Mouse (Mus musculus): ENCODE results near the gene St3gal5. TPM values are rescaled to one million over a fixed set of nuclear protein-coding genes. Genes with fewer than 3 reads are reported as not detected.

The St3gal5 gene
- polyA plus RNA-seq, 1 experiment from 2014 or later = 29.6 TPM

GRCm38 (mm10) chr6:72071281-72071870, 26.0 kb upstream of the St3gal5 start:
- WGBS = 61% methylated on average over 5 of the region's 5 CpGs
- Histone ChIP-seq H3K36me3 (no peaks in the 10 kb centered on the region), H3K9me3 (replicated peaks) (no peaks in the 10 kb centered on the region), H3K4me3 (replicated peaks) (no peak overlapping the region), H3K9ac (no peak overlapping the region), H3K27ac (replicated peaks) (no peak overlapping the region), H3K4me1 (no peaks in the 10 kb centered on the region), H3K27me3 (no peaks in the 10 kb centered on the region), H3K4me2 (replicated peaks) (no peak overlapping the region)
- no peak for ATAC-seq (ENCODE audit: insufficient number of reproducible peaks, low FRiP score, low TSS enrichment, low read depth)

GRCm38 (mm10) chr6:72073781-72074180, 23.6 kb upstream of the St3gal5 start:
- Histone ChIP-seq H3K9me3 (replicated peaks) (no peaks in the 10 kb centered on the region), H3K4me3 (replicated peaks) (no peak overlapping the region), H3K9ac (no peak overlapping the region), H3K4me2 (replicated peaks) (no peak overlapping the region), H3K4me1 (no peaks in the 10 kb centered on the region), H3K27ac (replicated peaks) (no peak overlapping the region), H3K36me3 (no peaks in the 10 kb centered on the region), H3K27me3 (no peaks in the 10 kb centered on the region)
- 88% methylated on average over 4 of the region's 4 CpGs for WGBS
- ATAC-seq (ENCODE audit: insufficient number of reproducible peaks, low FRiP score, low TSS enrichment, low read depth) = no peak

- Histone ChIP-seq H3K36me3 (no peaks in the 10 kb centered on the region), H3K9ac (no peak overlapping the region), H3K27me3 (no peaks in the 10 kb centered on the region), H3K4me3 (replicated peaks) (no peak overlapping the region), H3K4me2 (replicated peaks) (no peak overlapping the region), H3K4me1 (no peaks in the 10 kb centered on the region), H3K27ac (replicated peaks) (no peak overlapping the region), H3K9me3 (replicated peaks) (no peaks in the 10 kb centered on the region)
- peak; percentile 67; the same call in 1 of the 2 replicates for ATAC-seq (ENCODE audit: insufficient number of reproducible peaks, low FRiP score, low TSS enrichment, low read depth)
- WGBS = 43% methylated on average over 9 of the region's 9 CpGs
Measured at GRCm38 (mm10) chr6:72076512-72076911, 20.9 kb upstream of the St3gal5 start.

GRCm38 (mm10) chr6:72078178-72078577, 19.2 kb upstream of the St3gal5 start:
- H3K9me3 ChIP-seq (replicated peaks) = no peaks in the 10 kb centered on the region

GRCm38 (mm10) chr6:72081318-72082024, 15.9 kb upstream of the St3gal5 start:
- Histone ChIP-seq H3K4me2 (replicated peaks) (no peak overlapping the region), H3K27ac (replicated peaks) (no peak overlapping the region), H3K9me3 (replicated peaks) (no peaks in the 10 kb centered on the region), H3K4me1 (no peaks in the 10 kb centered on the region), H3K27me3 (no peaks in the 10 kb centered on the region), H3K4me3 (replicated peaks) (no peak overlapping the region), H3K36me3 (no peaks in the 10 kb centered on the region), H3K9ac (no peak overlapping the region)
- no peak for ATAC-seq (ENCODE audit: insufficient number of reproducible peaks, low FRiP score, low TSS enrichment, low read depth)
- 65% methylated on average over 13 of the region's 13 CpGs for WGBS

More at GRCm38 (mm10) chr6:72078178-72078577, 19.2 kb upstream of the St3gal5 start:
- 72% methylated on average over 5 of the region's 5 CpGs for WGBS
- no peak for ATAC-seq (ENCODE audit: insufficient number of reproducible peaks, low FRiP score, low TSS enrichment, low read depth)
- Histone ChIP-seq H3K4me2 (replicated peaks) (no peak overlapping the region), H3K9ac (no peak overlapping the region), H3K4me1 (no peaks in the 10 kb centered on the region), H3K27ac (replicated peaks) (no peak overlapping the region), H3K27me3 (no peaks in the 10 kb centered on the region), H3K4me3 (replicated peaks) (no peak overlapping the region), H3K36me3 (no peaks in the 10 kb centered on the region)

- H3K4me2 ChIP-seq (replicated peaks) = no peak overlapping the region
- H3K4me1 ChIP-seq = peaks cover 6% of the 10 kb centered on the region; the same call in 1 of the 2 replicates
- H3K27me3 ChIP-seq = no peaks in the 10 kb centered on the region
- H3K9ac ChIP-seq = no peak overlapping the region
- no peaks in the 10 kb centered on the region for H3K36me3 ChIP-seq
- no peak for ATAC-seq (ENCODE audit: insufficient number of reproducible peaks, low FRiP score, low TSS enrichment, low read depth)
- no peak overlapping the region for H3K27ac ChIP-seq (replicated peaks)
- no peak overlapping the region for H3K4me3 ChIP-seq (replicated peaks)
- H3K9me3 ChIP-seq (replicated peaks) = no peaks in the 10 kb centered on the region
- WGBS = 67% methylated on average over 5 of the region's 5 CpGs
Measured at GRCm38 (mm10) chr6:72087402-72087801, 10.0 kb upstream of the St3gal5 start.

GRCm38 (mm10) chr6:72089865-72090264, 7.5 kb upstream of the St3gal5 start:
- no peak overlapping the region for H3K4me2 ChIP-seq (replicated peaks)
- WGBS = 68% methylated on average over 5 of the region's 5 CpGs
- no peaks in the 10 kb centered on the region for H3K9me3 ChIP-seq (replicated peaks)
- no peaks in the 10 kb centered on the region for H3K27me3 ChIP-seq
- no peak overlapping the region for H3K9ac ChIP-seq
- H3K4me1 ChIP-seq = peaks cover 6% of the 10 kb centered on the region; the same call in 1 of the 2 replicates
- no peak overlapping the region for H3K4me3 ChIP-seq (replicated peaks)
- no peak for ATAC-seq (ENCODE audit: insufficient number of reproducible peaks, low FRiP score, low TSS enrichment, low read depth)
- H3K36me3 ChIP-seq = no peaks in the 10 kb centered on the region
- H3K27ac ChIP-seq (replicated peaks) = no peak overlapping the region

GRCm38 (mm10) chr6:72091007-72091406, 6.4 kb upstream of the St3gal5 start:
- Histone ChIP-seq H3K9ac (no peak overlapping the region), H3K4me3 (replicated peaks) (no peak overlapping the region), H3K4me2 (replicated peaks) (no peak overlapping the region), H3K27me3 (no peaks in the 10 kb centered on the region), H3K9me3 (replicated peaks) (no peaks in the 10 kb centered on the region), H3K27ac (replicated peaks) (no peak overlapping the region), H3K36me3 (no peaks in the 10 kb centered on the region), H3K4me1 (peaks cover 6% of the 10 kb centered on the region; the same call in 1 of the 2 replicates)
- ATAC-seq (ENCODE audit: insufficient number of reproducible peaks, low FRiP score, low TSS enrichment, low read depth) = peak; percentile 39; the same call in 1 of the 2 replicates
- WGBS = 29% methylated on average over 6 of the region's 6 CpGs

- H3K27ac ChIP-seq (replicated peaks) = 0 out of 2 replicates have a peak overlapping the region, but pooled peaks have one; percentile 5
- WGBS = 85% methylated on average over 1 of the region's 1 CpGs
- ATAC-seq (ENCODE audit: insufficient number of reproducible peaks, low FRiP score, low TSS enrichment, low read depth) = no peak
Measured at GRCm38 (mm10) chr6:72093121-72093520, 4.3 kb upstream of the St3gal5 start.

GRCm38 (mm10) chr6:72096217-72096616, 1.2 kb upstream of the St3gal5 start:
- H3K9me3 ChIP-seq (replicated peaks) = no peaks in the 10 kb centered on the region
- no peak overlapping the region for H3K9ac ChIP-seq
- H3K4me3 ChIP-seq (replicated peaks) = no peak overlapping the region
- no peaks in the 10 kb centered on the region for H3K36me3 ChIP-seq
- peaks cover 29% of the 10 kb centered on the region for H3K4me1 ChIP-seq
- ATAC-seq (ENCODE audit: insufficient number of reproducible peaks, low FRiP score, low TSS enrichment, low read depth) = no peak
- H3K27ac ChIP-seq (replicated peaks) = no peak overlapping the region
- H3K4me2 ChIP-seq (replicated peaks) = no peak overlapping the region
- 58% methylated on average over 5 of the region's 5 CpGs for WGBS
- H3K27me3 ChIP-seq = no peaks in the 10 kb centered on the region

More at GRCm38 (mm10) chr6:72093121-72093520, 4.3 kb upstream of the St3gal5 start:
- H3K4me2 ChIP-seq (replicated peaks) = no peak overlapping the region
- H3K4me1 ChIP-seq = peaks cover 16% of the 10 kb centered on the region
- no peak overlapping the region for H3K9ac ChIP-seq
- no peaks in the 10 kb centered on the region for H3K36me3 ChIP-seq
- H3K27me3 ChIP-seq = no peaks in the 10 kb centered on the region
- H3K4me3 ChIP-seq (replicated peaks) = no peak overlapping the region
- no peaks in the 10 kb centered on the region for H3K9me3 ChIP-seq (replicated peaks)

- Histone ChIP-seq H3K9me3 (replicated peaks) (no peaks in the 10 kb centered on the region), H3K27me3 (no peaks in the 10 kb centered on the region), H3K27ac (replicated peaks) (peak overlapping the region; percentile 29; the same call in 1 of the 2 replicates), H3K4me1 (peaks cover 27% of the 10 kb centered on the region), H3K36me3 (no peaks in the 10 kb centered on the region), H3K9ac (no peak overlapping the region), H3K4me3 (replicated peaks) (peak overlapping the region; percentile 72), H3K4me2 (replicated peaks) (peak overlapping the region; percentile 100)
- no peak for ATAC-seq (ENCODE audit: insufficient number of reproducible peaks, low FRiP score, low TSS enrichment, low read depth)
- WGBS = 45% methylated on average over 8 of the region's 8 CpGs
Measured at GRCm38 (mm10) chr6:72096669-72097068, 723 bp upstream of the St3gal5 start.

Data from embryonic facial prominence, embryonic 15.5 days (tissue).